ENCODE assay signal across 8 mouse cellular contexts in the genomic region with DNA sequence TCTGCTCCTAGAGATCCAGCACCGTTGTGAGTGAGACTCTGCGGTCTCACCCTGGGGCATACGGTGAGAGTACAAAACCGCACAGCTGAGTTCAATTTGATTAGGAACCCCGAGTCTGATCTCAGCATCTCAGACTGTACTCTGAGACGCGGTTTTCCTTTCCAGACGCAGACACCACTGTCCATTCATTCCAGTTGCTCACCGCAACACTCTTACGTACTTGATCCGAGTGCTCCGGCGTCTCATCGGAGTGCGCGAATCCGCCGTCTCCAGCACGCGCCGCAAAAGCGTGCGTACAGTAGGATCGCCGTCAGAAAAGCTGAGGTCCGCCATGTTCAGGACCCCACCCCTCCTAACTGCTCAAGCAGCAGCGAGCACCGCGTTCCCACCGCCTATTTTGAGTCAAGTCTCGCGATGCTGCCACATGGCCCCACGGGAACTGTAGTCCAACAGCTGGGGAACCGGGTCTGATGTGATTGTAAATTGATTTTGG. TPM values are rescaled to one million over a fixed set of nuclear protein-coding genes. Genes with fewer than 3 reads are reported as not detected.
DNase-seq lines count a peak whose midpoint lies in the region; ATAC-seq and TF ChIP-seq lines count a peak whose summit lies in the region.

No protein-coding gene starts in this region.

- H3K4me1 ChIP-seq in hindbrain, embryonic 10.5 days (replicated peaks), result peaks cover 31% of the 10 kb centered on the region
- peaks cover 15% of the 10 kb centered on the region for H3K4me1 ChIP-seq in lung, postnatal 0 days (ENCODE audit: insufficient read depth, low read depth, low read length)

- peak overlapping the region; percentile 84 for H3K4me3 ChIP-seq in hindbrain, embryonic 10.5 days
- peak overlapping the region; percentile 82 for H3K4me3 ChIP-seq in lung, postnatal 0 days (ENCODE audit: low read depth, low read length)

- under 1% methylated on average over 34 of the region's 34 CpGs for WGBS in hindbrain, embryonic 10.5 days
- 1% methylated on average over 34 of the region's 34 CpGs for WGBS in lung, postnatal 0 days

- DNase-seq in NIH3T3 (ENCODE audit: low read depth), result peak; percentile 96
- peak; percentile 85 for DNase-seq in cerebellum, adult 9-10 months
- peak; percentile 93 for DNase-seq in hindbrain, embryonic 10.5 days (ENCODE audit: low spot score)
- peak; percentile 86 to 92 for DNase-seq in layer of hippocampus, postnatal 10 days (ENCODE audit: low spot score in 2 of 2)
- peak; percentile 93 for DNase-seq in lung, postnatal 0 days (ENCODE audit: low spot score)
- DNase-seq in ovary, postnatal 10 days (ENCODE audit: low spot score), result peak; percentile 63
- DNase-seq in thymus, postnatal 10 days (ENCODE audit: low spot score in 2 of 2), result peak; percentile 89 to 91

- peak overlapping the region; percentile 83 for H3K4me2 ChIP-seq in lung, postnatal 0 days (replicated peaks; ENCODE audit: low read depth, low read length)

- ATAC-seq in frontal cortex, adult (ENCODE audit: low TSS enrichment), result peak; percentile 78
- peak; percentile 58 for ATAC-seq in lung, postnatal 0 days

- peaks cover 33% of the 10 kb centered on the region for H3K36me3 ChIP-seq in hindbrain, embryonic 10.5 days
- 0 out of 2 replicates have a peak, but pooled peaks cover 8% of the 10 kb centered on the region for H3K36me3 ChIP-seq in lung, postnatal 0 days (ENCODE audit: insufficient read depth, low read length)

- no peak for TF ChIP-seq CTCF in lung, postnatal 0 days (IDR thresholded peaks at IDR 0.05)

- no peaks in the 10 kb centered on the region for H3K9me3 ChIP-seq in hindbrain, embryonic 10.5 days
- no peaks in the 10 kb centered on the region for H3K9me3 ChIP-seq in lung, postnatal 0 days (ENCODE audit: low read length)

- peak overlapping the region; percentile 71 for H3K9ac ChIP-seq in lung, postnatal 0 days (replicated peaks; ENCODE audit: low read depth)

- TF ChIP-seq EP300 in lung, postnatal 0 days (IDR thresholded peaks at IDR 0.05), result peak; percentile 68; the same call in 1 of the 2 replicates

- H3K27me3 ChIP-seq in hindbrain, embryonic 10.5 days (ENCODE audit: insufficient read depth, poor library complexity, severe bottlenecking), result no peaks in the 10 kb centered on the region
- H3K27me3 ChIP-seq in lung, postnatal 0 days (replicated peaks; ENCODE audit: insufficient read depth, low read length), result no peaks in the 10 kb centered on the region

- peak overlapping the region; percentile 89 for H3K27ac ChIP-seq in hindbrain, embryonic 10.5 days
- H3K27ac ChIP-seq in lung, postnatal 0 days (ENCODE audit: low read length), result peak overlapping the region; percentile 39; the same call in 1 of the 2 replicates

RNA-seq across cellular contexts. Expression of a gene that starts 1.4 kb away (rescaled TPM):
- polyA plus RNA-seq in hindbrain, embryonic 10.5 days (2016; fragmentation: Nextera tagmentation; extraction: Ambion mirVana), result 55.2 and 58.1 TPM in 2 replicates
- total RNA-seq in layer of hippocampus, postnatal 10 days (2021), result 10 to 100 TPM; 23.9 to 25.4 TPM
- polyA plus RNA-seq in lung, postnatal 0 days (2015; fragmentation: Nextera tagmentation; extraction: Ambion mirVana), result 14.3 and 15.9 TPM in 2 replicates

RNA-seq across cellular contexts. Expression of a gene that starts 3.2 kb away (rescaled TPM):
- polyA plus RNA-seq in hindbrain, embryonic 10.5 days (2016; fragmentation: Nextera tagmentation; extraction: Ambion mirVana), result 78.3 and 83.5 TPM in 2 replicates
- total RNA-seq in layer of hippocampus, postnatal 10 days (2021), result 10 to 100 TPM; 32.1 to 34.2 TPM
- polyA plus RNA-seq in lung, postnatal 0 days (2015; fragmentation: Nextera tagmentation; extraction: Ambion mirVana), result 46.3 and 50.1 TPM in 2 replicates

RNA-seq across cellular contexts. Expression of a gene that starts 8.7 kb away (rescaled TPM):
- 364 and 407 TPM in 2 replicates for polyA plus RNA-seq in hindbrain, embryonic 10.5 days (2016; fragmentation: Nextera tagmentation; extraction: Ambion mirVana)
- 10 to 100 TPM; 23.3 to 42.6 TPM for total RNA-seq in layer of hippocampus, postnatal 10 days (2021)
- 82.3 and 97.4 TPM in 2 replicates for polyA plus RNA-seq in lung, postnatal 0 days (2015; fragmentation: Nextera tagmentation; extraction: Ambion mirVana)

RNA-seq across cellular contexts. Expression of a gene that starts 24.2 kb away (rescaled TPM):
- polyA plus RNA-seq in hindbrain, embryonic 10.5 days (2016; fragmentation: Nextera tagmentation; extraction: Ambion mirVana), result 0.51 and 1.8 TPM in 2 replicates
- under 1 TPM; 0.33 to 0.53 TPM for total RNA-seq in layer of hippocampus, postnatal 10 days (2021)
- polyA plus RNA-seq in lung, postnatal 0 days (2015; fragmentation: Nextera tagmentation; extraction: Ambion mirVana), result 2.9 and 3.7 TPM in 2 replicates

RNA-seq across cellular contexts. Expression of a gene that starts 24.5 kb away (rescaled TPM):
- polyA plus RNA-seq in hindbrain, embryonic 10.5 days (2016; fragmentation: Nextera tagmentation; extraction: Ambion mirVana), result 10.4 and 11.1 TPM in 2 replicates
- 10 to 100 TPM; 23.6 to 25.0 TPM for total RNA-seq in layer of hippocampus, postnatal 10 days (2021)
- polyA plus RNA-seq in lung, postnatal 0 days (2015; fragmentation: Nextera tagmentation; extraction: Ambion mirVana), result 10.5 and 10.9 TPM in 2 replicates

Comparison
In these comparisons a context has a peak if more than half of its experiments do, and no peak if none do; other contexts are left out.
1. Peak in every context shown above with its lines: DNase-seq, ATAC-seq, H3K4me3 ChIP-seq and H3K27ac ChIP-seq.